Comparison of ENCODE assay signal across 28 mouse cellular contexts in the genomic region with DNA sequence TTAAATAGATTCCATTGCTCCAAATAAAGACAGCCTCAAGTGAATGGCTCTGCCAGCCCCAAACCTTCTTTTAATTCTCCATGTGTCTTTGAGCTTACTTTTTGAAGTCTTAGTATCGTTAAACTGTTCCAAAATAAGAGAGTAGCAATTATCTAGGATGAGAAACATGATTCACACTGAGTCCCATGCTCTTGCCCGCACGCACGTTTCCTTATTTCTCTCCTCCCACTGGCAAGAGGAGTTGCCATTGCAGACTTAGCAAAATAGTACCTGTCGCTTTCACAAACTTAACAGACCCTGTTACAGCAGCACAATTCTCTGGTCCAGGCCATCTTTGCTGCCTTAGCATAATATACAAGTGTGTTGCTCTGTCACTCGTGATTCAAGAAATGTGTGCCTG.
"Had no signal": no experiment of that assay in that cellular context is flagged by ENCODE, and none has a peak within 500 bp of the region (broad histone marks: within the 10 kb centered on the region; RNA-seq: fewer than 3 reads in every experiment).

No protein-coding gene starts in this region.

- H3K4me1 ChIP-seq: heart, embryonic 10.5 days had no signal

- DNase-seq: cerebellum, adult 9-10 months; cerebellum, adult 9-11 months; cerebellum, postnatal 10 days; cerebellum, postnatal 14 days; cerebellum, postnatal 25 days; cerebellum, postnatal 36 days; embryo, embryonic 11 days; forebrain, postnatal 0 days; gastrocnemius, adult 2 months; gastrocnemius, postnatal 10 days; gastrocnemius, postnatal 14 days; gastrocnemius, postnatal 25 days; gastrocnemius, postnatal 36 days; heart, adult 11 months; heart, adult 18-20 months; heart, adult 2 months had no signal

- H3K4me3 ChIP-seq: embryonic facial prominence, embryonic 10.5 days; embryonic facial prominence, embryonic 12.5 days; embryonic facial prominence, embryonic 13.5 days; embryonic facial prominence, embryonic 15.5 days; erythroblast, embryonic 14.5 days; forebrain, embryonic 10.5 days; forebrain, embryonic 12.5 days; forebrain, embryonic 13.5 days; forebrain, embryonic 15.5 days; gastrocnemius, adult 2 months; heart, adult 2 months; heart, embryonic 10.5 days had no signal

- ATAC-seq: forebrain, embryonic 13.5 days; forebrain, embryonic 14.5 days; forebrain, embryonic 15.5 days; forebrain, embryonic 16.5 days; forebrain, postnatal 0 days had no signal

- H3K27ac ChIP-seq: embryonic facial prominence, embryonic 10.5 days; embryonic facial prominence, embryonic 12.5 days; embryonic facial prominence, embryonic 13.5 days; embryonic facial prominence, embryonic 15.5 days; forebrain, embryonic 10.5 days; forebrain, embryonic 12.5 days; forebrain, embryonic 13.5 days; forebrain, embryonic 15.5 days; gastrocnemius, adult 2 months; heart, adult 2 months; heart, embryonic 10.5 days had no signal
